Mouse (Mus musculus) forebrain, embryonic 16.5 days (tissue): ENCODE results near the gene Usp15. TPM values are rescaled to one million over a fixed set of nuclear protein-coding genes. Genes with fewer than 3 reads are reported as not detected.

Source experiments
- ATAC-seq: fragments of 200-750 bp; cut with Nextera tagmentation; 2 replicates; pipeline ENCODE4 v1.8.0; 2017; ENCODE audit warnings: mild to moderate bottlenecking, moderate library complexity
- H3K27ac ChIP-seq: fragments of 300-500 bp; sonication (generic); 2 replicates; pipeline ENCODE4 v1.5.1; 2014; ENCODE audit warnings: low read length, control low read depth
- H3K27me3 ChIP-seq: fragments of 300-500 bp; sonication (generic); replicated peaks from 2 replicates; pipeline ENCODE4 v1.6.1; 2014; ENCODE audit warnings: low read length; ENCODE audit not compliant: control insufficient read depth, insufficient read depth
- H3K36me3 ChIP-seq: fragments of 300-500 bp; sonication (generic); 2 replicates; pipeline ENCODE4 v1.6.1; 2014; ENCODE audit not compliant: control insufficient read depth, insufficient read depth
- H3K4me1 ChIP-seq: fragments of 300-500 bp; sonication (generic); replicated peaks from 2 replicates; pipeline ENCODE4 v1.6.1; 2014; ENCODE audit warnings: low read length; ENCODE audit not compliant: control insufficient read depth, insufficient read depth
- H3K4me2 ChIP-seq: fragments of 300-500 bp; sonication (generic); 2 replicates; pipeline ENCODE4 v1.6.1; 2014; ENCODE audit warnings: mild to moderate bottlenecking, low read length, control low read depth
- H3K4me3 ChIP-seq: fragments of 300-500 bp; sonication (generic); replicated peaks from 2 replicates; pipeline ENCODE4 v1.5.1; 2014; ENCODE audit warnings: mild to moderate bottlenecking, low read length, control low read depth
- H3K9ac ChIP-seq: fragments of 300-500 bp; sonication (generic); replicated peaks from 2 replicates; pipeline ENCODE4 v1.6.1; 2014; ENCODE audit warnings: low read depth, low read length, control low read depth
- H3K9me3 ChIP-seq: fragments of 300-500 bp; sonication (generic); 2 replicates; pipeline ENCODE4 v1.6.1; 2016; ENCODE audit warnings: low read length; ENCODE audit not compliant: control insufficient read depth
- WGBS: fragments of 180-500 bp; shearing (Covaris S2); extraction: QIAGEN DNeasy Blood & Tissue Kit; methylation state at CpG from one replicate; pipeline ENCODE4 v1.1.7; 2014; 5-methylcytosine and 5-hydroxymethylcytosine counted together
- polyA plus RNA-seq: library from polyadenylated mRNA; unstranded; fragments of >200 nt; fragmentation: Nextera tagmentation; extraction: Ambion mirVana; gene quantifications from 2 replicates; pipeline ENCODE4 v1.2.1, GENCODE M21; 2015

The Usp15 gene
- polyA plus RNA-seq, 1 experiment from 2014 or later = 78.2 TPM

DNA sequence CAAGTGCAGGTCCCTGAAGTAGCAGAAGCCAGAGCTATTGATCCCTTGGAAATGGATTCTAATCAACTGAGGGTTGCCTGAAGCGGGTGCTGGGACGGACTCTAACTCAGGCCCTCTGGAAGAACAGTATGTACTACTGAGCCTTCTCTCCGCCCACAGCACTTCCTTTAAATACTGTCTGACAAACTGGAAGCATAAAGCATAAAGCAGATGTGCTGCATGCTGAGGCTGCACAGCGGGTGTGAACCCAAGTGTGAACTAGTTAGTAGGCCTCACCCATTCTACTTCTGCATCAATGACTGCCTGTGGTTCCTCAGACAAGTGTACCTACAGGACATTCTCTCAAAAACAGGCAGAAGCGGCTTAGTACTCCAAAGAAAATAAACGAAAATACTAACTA is 41.0 kb downstream of the Usp15 start:
- WGBS = 85% methylated on average over 6 of the region's 6 CpGs
- Histone ChIP-seq H3K27me3 (no peaks in the 10 kb centered on the region), H3K27ac (no peak overlapping the region), H3K9me3 (no peaks in the 10 kb centered on the region), H3K4me2 (no peak overlapping the region), H3K4me1 (no peaks in the 10 kb centered on the region), H3K4me3 (no peak overlapping the region), H3K9ac (no peak overlapping the region), H3K36me3 (peaks cover 4% of the 10 kb centered on the region)
- no peak for ATAC-seq

DNA sequence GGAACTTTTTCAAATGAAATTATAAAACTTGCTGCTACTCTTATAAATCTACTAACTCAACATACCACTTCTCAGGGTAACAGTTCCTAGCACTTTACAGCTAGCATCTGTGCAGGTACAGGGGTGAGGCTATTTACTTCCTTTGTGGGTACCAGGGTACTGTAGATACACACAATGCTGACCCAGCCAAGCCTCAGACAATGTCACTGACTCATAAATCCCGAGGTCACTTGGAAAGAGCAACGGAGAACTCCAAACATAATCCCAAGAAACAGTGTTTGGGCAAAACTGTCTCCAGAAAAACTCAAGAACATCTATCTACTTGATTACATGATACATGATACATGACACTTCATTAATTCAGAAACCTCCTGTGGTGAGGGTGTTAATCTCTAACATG is 43.5 kb downstream of the Usp15 start:
- no peaks in the 10 kb centered on the region for H3K4me1 ChIP-seq
- H3K27ac ChIP-seq = no peak overlapping the region
- H3K4me3 ChIP-seq = no peak overlapping the region
- H3K36me3 ChIP-seq = no peaks in the 10 kb centered on the region; the same call in 1 of the 2 replicates
- H3K9ac ChIP-seq = no peak overlapping the region
- no peaks in the 10 kb centered on the region for H3K9me3 ChIP-seq
- 86% methylated on average over 2 of the region's 2 CpGs for WGBS
- no peaks in the 10 kb centered on the region for H3K27me3 ChIP-seq
- H3K4me2 ChIP-seq = no peak overlapping the region
- ATAC-seq = no peak

DNA sequence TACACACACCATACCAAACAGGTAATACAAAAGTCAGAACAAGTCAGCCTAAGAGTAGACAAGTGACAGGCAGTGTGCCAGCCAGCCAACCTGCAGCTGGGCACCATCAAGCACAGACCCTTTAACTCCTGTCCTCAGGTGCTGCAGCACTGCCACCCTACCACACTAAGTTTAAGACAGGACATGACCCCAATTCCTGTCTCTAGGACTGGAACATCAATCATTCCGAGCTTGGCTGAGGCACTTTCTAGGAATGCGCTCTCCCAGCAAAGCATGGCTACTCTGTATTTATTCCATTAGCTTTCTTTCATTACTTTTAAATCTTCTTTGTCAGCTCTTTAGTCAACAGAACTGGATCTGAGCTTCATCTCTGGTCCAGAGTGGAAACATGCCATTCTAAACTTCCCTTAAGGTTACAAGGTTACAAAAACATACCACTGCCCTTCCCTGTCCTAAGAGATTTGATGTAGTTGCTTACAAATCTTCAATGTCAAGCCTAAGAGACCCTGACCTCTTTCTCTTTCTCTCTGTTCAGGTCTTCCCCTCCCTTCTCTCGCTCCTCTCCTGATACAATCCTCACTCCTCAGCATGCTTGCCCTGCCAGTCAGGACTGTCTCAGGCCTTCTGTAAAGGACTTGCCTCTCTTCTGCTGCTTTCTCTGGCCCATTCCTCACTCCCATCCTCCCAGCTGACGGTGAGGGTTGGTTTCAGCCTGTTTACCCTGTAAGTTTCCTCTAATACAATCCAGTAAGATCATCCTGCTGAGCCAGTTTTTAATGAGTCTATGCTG is 48.6 kb downstream of the Usp15 start:
- Histone ChIP-seq H3K4me3 (no peak overlapping the region), H3K9ac (no peak overlapping the region), H3K36me3 (no peaks in the 10 kb centered on the region), H3K4me1 (no peaks in the 10 kb centered on the region), H3K4me2 (no peak overlapping the region), H3K27me3 (no peaks in the 10 kb centered on the region), H3K9me3 (no peaks in the 10 kb centered on the region), H3K27ac (no peak overlapping the region)
- WGBS = 81% methylated on average over 4 of the region's 4 CpGs
- ATAC-seq = no peak

DNA sequence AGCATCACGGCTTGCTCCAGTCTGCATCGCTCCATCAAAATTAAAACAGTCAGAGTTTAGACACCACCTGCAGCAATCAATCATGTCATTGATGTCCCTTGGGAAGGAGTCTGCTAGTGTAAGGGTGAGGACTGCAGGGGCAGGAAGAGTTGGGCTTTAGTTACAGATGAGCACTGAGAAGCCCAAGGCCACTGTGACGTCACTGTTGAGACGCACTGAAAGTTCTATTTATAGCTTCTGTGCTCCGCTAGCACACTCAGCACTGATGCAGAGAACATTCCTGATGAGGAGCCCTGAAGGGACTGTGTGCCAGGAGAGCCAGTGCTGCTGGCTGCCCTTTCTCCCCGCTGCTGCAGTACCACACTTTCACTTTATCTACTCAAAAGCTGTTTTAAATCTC is 49.6 kb downstream of the Usp15 start:
- no peak overlapping the region for H3K4me3 ChIP-seq
- no peak overlapping the region for H3K27ac ChIP-seq
- no peaks in the 10 kb centered on the region for H3K9me3 ChIP-seq
- 0 out of 2 replicates have a peak, but pooled peaks have one; percentile 31 for ATAC-seq
- H3K36me3 ChIP-seq = no peaks in the 10 kb centered on the region
- WGBS = 73% methylated on average over 6 of the region's 6 CpGs
- no peak overlapping the region for H3K9ac ChIP-seq
- no peaks in the 10 kb centered on the region for H3K4me1 ChIP-seq
- no peaks in the 10 kb centered on the region for H3K27me3 ChIP-seq
- H3K4me2 ChIP-seq = no peak overlapping the region

DNA sequence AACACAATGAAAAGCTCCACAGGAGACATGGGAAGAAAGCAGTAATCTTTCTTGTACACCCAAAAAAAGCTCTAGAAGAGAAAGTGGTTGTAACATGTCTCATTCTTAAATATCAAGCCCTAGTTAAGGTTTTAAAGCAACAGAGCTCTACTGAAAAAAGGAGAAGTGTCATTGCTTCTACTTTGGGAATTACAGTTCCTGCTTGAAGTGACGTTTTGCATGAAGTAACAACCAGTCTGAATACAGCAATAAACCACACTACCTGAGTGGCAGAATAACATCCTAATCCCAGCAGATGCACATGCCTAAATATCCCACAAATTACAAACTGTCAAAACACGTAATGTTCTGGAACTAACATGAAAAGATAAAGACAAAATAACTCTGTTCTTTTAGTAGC is 50.4 kb downstream of the Usp15 start:
- Histone ChIP-seq H3K27me3 (no peaks in the 10 kb centered on the region), H3K4me2 (no peak overlapping the region), H3K4me1 (no peaks in the 10 kb centered on the region), H3K9me3 (no peaks in the 10 kb centered on the region), H3K27ac (no peak overlapping the region), H3K4me3 (no peak overlapping the region), H3K9ac (no peak overlapping the region), H3K36me3 (no peaks in the 10 kb centered on the region)
- 87% methylated on average over 2 of the region's 2 CpGs for WGBS
- no peak for ATAC-seq

DNA sequence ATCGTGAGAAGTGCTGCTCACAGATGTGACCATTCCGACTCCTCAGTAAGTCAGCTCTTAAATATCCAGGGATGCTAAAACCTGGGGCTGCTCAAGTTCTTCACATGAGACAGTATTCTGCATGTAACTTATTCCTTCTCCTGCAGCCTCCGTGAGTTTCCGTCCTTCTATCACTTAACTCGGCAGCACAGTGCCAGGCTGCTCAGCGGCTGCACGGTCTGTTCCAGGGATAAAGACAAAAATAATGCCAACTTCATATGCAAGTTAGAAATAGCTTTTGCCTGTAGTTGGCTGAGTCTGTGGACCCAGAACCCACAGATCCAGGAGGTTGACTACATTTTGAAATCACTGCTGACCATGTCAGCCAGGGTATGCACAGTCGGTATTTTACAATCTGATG is 52.5 kb downstream of the Usp15 start:
- no peak overlapping the region for H3K4me2 ChIP-seq
- H3K4me1 ChIP-seq = no peaks in the 10 kb centered on the region
- H3K9me3 ChIP-seq = no peaks in the 10 kb centered on the region
- H3K9ac ChIP-seq = no peak overlapping the region
- no peak overlapping the region for H3K27ac ChIP-seq
- 84% methylated on average over 8 of the region's 8 CpGs for WGBS
- H3K27me3 ChIP-seq = no peaks in the 10 kb centered on the region
- no peak overlapping the region for H3K4me3 ChIP-seq
- 0 out of 2 replicates have a peak, but pooled peaks cover 2% of the 10 kb centered on the region for H3K36me3 ChIP-seq
- no peak for ATAC-seq

DNA sequence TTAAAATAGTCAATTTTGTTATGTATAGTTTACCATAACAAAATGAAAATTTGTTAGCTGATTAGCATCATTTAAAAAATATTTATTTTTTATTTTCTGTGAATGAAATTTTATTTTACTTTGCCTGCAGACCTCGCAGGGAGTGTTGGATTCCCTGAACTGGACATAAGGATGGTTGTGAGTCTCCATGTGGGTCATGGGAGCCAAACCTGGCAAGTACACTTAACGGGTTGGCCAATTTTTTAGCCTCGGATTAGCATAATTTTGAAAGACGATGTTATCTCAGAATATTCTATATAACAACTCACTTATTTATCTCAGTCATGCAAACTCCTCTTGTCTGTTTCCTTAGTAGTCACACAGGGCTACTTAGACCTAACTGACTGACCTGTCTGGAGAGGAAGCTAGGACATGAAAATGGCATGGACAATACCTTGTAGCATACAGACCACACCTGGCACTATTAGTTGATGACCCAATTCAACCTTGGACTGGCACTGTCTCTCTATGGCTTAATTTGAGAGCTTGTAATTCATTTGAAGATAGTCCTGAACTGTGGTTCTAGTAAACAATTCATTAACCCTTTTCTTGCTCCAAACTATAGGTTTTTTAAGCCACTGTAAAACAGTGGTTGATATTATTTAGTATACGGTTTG is 54.3 kb downstream of the Usp15 start:
- no peak overlapping the region for H3K4me2 ChIP-seq
- 0 out of 2 replicates have a peak, but pooled peaks cover 2% of the 10 kb centered on the region for H3K36me3 ChIP-seq
- H3K9me3 ChIP-seq = no peaks in the 10 kb centered on the region
- 88% methylated on average over 5 of the region's 5 CpGs for WGBS
- H3K27me3 ChIP-seq = no peaks in the 10 kb centered on the region
- H3K27ac ChIP-seq = no peak overlapping the region
- ATAC-seq = no peak
- no peaks in the 10 kb centered on the region; the same call in 1 of the 2 replicates for H3K4me1 ChIP-seq
- no peak overlapping the region for H3K4me3 ChIP-seq
- H3K9ac ChIP-seq = no peak overlapping the region

DNA sequence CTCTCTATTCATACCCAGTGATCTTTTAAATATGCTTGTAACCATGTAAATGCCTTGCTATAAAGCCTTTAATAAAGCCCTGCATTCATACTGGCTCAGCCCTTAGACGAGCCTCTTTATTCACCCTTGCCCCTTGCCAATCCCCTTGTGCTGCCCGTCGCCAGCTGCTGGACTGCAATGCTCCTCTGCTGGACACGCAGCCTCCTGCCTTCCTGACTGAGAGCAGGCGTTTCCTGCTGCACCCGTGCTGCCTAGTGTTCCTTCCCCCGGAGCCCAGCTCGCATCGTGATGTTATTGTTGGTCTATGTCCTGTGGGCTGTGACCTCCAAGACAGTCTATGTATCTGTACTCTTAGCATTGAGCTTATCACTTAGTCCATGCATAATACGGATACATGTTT is 61.0 kb downstream of the Usp15 start:
- Histone ChIP-seq H3K4me3 (no peak overlapping the region), H3K4me1 (peaks cover 4% of the 10 kb centered on the region), H3K27ac (peak overlapping the region; percentile 44), H3K9me3 (no peaks in the 10 kb centered on the region), H3K4me2 (no peak overlapping the region), H3K27me3 (no peaks in the 10 kb centered on the region), H3K9ac (no peak overlapping the region), H3K36me3 (0 out of 2 replicates have a peak, but pooled peaks cover 8% of the 10 kb centered on the region)
- peak; percentile 71 for ATAC-seq
- 39% methylated on average over 10 of the region's 10 CpGs for WGBS

DNA sequence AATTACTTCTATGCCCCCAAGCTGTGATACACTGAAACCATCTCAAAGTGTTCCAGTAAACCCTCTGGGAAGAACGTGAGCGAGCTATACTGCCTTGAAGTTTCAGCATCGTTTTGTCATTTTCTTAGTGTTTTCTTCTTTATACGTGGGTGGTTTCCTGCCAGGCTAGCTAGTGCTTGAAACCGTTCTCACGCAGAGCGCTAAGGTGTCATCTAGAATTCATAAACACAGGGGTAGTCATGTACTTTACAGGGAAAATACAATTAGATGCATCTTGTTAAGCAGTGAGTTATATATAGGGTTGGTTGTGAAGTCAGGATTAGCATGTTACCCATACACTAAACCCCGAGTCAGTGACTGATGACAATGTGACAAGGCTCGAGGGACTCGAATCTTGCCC is 65.3 kb downstream of the Usp15 start:
- 94% methylated on average over 10 of the region's 10 CpGs for WGBS
- peaks cover 20% of the 10 kb centered on the region for H3K36me3 ChIP-seq
- H3K4me3 ChIP-seq = no peak overlapping the region
- no peak overlapping the region for H3K27ac ChIP-seq
- H3K4me1 ChIP-seq = peaks cover 4% of the 10 kb centered on the region
- no peaks in the 10 kb centered on the region for H3K27me3 ChIP-seq
- ATAC-seq = no peak
- H3K4me2 ChIP-seq = no peak overlapping the region
- H3K9ac ChIP-seq = no peak overlapping the region
- no peaks in the 10 kb centered on the region for H3K9me3 ChIP-seq
